Mouse (Mus musculus) liver (tissue): ENCODE data around the gene Srebf1.

ENCODE experiments used
- DNase-seq: peaks from one replicate; pipeline ENCODE4 v3.0.0-alpha.2; 2020; ENCODE audit warnings: mixed read lengths

The Srebf1 gene

DNA sequence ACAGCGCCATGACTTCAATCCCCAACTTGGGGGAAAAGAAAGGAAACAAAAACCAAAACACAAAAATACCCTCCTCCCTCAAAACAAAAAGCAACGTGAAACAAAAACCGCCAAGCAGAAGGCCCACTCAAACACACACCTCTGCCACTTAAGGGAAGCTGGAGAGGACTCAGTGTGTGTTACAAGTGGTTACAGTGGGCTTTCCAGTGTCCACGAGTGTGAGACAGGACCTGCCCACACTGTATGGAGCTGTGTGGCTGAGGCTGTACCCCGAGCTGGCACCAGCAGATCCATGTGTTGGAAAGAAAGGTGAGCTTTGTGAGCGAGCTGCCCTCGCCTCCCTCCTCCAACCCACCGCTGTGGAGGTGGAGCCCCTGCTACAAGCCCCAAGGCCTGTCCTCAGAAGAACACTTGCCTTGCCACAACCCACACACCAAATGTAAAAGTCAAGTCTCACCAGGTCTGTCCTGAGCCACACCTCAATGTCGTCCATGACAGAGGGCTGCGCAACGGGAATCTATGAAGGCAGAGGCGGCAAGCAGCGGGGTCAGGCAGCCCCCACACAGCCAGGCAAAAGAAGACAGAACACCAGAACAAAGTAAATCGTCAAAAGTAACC, 10.2 kb upstream of the Srebf1 start:
- no peak for DNase-seq

DNA sequence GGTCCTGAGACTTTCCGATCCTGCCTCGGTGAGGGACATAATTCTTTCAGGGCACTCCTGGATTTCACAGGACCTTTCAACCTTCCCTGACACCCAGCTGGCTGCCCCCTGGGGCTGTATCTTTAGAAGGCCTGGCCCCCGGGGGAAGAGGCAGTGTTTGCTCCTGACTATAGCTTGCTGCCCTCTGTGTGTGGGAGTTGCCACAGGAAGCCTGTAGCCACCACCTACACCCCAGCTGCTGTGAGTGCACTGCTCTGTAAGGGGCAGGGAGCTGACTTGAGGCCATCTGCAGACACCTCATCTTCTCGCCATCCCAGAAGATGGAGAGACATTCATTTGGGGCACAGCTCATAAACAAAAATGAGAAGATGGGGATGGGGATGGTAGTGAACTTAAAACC, 9.6 kb upstream of the Srebf1 start:
- DNase-seq = no peak

- no peak for DNase-seq
Observed at GRCm38 (mm10) chr11:60231326-60231725, 8.9 kb upstream of the Srebf1 start.

GRCm38 (mm10) chr11:60230512-60230911, 8.1 kb upstream of the Srebf1 start:
- no peak for DNase-seq

DNA sequence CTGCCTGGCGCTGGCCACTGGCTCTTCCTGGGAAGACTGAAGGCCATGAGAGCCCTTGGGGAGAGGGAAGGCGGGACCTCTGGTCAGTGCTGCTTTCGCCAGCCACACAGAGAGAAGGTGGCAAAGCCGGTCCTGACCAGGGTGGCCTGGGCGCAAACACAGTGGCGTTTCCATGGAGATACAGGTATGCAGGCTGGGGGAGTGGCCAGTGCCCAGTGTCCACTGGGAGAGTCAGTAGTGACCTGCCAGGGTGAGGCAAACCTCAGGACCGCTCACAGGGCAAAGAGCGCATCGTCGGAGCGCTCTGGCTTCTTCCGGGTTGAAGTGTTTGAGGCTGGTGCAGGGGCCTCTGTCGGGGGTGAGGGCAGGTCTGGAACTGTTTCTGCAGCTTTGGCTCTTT, 7.4 kb upstream of the Srebf1 start:
- no peak for DNase-seq

DNA sequence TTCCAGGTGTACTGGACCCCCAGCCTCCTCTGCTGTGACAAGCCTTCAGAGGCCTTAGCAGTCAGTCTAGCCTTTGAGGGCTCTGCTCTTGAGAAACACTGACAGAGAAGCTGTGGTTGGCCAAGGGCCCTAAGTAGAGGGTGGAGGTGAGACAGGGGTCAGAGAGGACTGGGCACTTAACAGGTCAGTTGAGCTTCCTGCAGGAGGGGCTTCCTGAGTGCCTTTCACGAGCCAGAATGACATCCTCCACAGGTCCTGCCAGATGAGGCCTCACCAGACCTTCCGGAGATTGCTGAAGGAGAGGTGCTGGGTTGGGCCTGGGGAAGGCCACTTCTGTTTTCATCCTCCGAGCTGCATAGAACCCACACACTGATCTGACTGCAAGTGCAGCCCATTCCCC, 6.1 kb upstream of the Srebf1 start:
- no peak for DNase-seq

DNA sequence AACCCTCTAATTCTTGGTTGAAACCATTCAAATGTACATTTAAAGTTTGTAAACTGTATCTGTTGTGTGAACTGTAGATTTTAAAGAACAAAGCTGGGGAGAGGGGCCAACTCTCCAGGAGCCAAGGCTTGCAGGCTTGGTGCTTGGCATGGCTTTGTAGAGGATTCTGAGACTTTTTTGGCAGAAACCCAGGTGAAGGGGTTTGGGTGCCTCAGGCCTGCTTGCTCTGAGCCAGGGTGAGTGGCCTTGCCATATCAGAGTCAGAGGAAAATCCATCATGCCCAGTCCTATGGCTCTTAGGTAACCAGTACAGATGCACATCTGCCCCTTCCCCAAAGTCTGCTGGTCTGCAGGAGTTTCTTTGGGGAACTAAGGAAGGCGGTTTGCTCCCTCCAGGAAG, 3.5 kb upstream of the Srebf1 start:
- no peak for DNase-seq

- DNase-seq = no peak
Observed at GRCm38 (mm10) chr11:60224676-60225075, 2.3 kb upstream of the Srebf1 start.

GRCm38 (mm10) chr11:60222085-60222468, 304 bp downstream of the Srebf1 start:
- DNase-seq = no peak

GRCm38 (mm10) chr11:60221425-60221824, 956 bp downstream of the Srebf1 start:
- no peak for DNase-seq

DNA sequence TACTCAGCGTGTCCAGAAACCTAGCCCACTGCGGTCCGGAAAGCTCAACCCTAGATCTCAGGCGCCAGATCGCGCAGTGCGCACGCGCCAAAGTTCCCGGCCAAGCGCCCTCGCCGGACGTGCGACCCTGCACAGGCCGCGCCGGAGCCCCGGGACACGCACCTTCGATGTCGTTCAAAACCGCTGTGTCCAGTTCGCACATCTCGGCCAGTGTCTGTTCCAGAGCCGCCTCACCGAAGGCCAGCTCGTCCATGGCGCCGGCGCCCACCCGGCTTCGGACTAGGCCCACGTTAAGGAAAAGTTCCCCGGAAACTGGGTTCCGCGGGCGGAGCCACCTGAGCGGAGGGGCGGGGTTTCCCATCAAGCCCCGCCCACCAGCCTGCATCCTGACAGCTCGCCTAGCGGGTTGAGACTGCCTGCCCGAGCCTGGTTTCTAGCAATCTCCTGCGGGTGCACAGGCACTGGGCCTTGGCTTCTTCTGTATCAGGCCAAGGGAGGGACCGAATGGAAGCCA, 2.0 kb downstream of the Srebf1 start:
- DNase-seq = peak; percentile 96

- peak; percentile 50 for DNase-seq
Observed at GRCm38 (mm10) chr11:60219609-60220008, 2.8 kb downstream of the Srebf1 start.

GRCm38 (mm10) chr11:60217467-60217866, 4.9 kb downstream of the Srebf1 start:
- DNase-seq = peak; percentile 63

GRCm38 (mm10) chr11:60216671-60217070, 5.7 kb downstream of the Srebf1 start:
- no peak for DNase-seq

- no peak for DNase-seq
Observed at GRCm38 (mm10) chr11:60213266-60213665, 9.1 kb downstream of the Srebf1 start.

GRCm38 (mm10) chr11:60211761-60212160, 10.6 kb downstream of the Srebf1 start:
- DNase-seq = no peak

DNA sequence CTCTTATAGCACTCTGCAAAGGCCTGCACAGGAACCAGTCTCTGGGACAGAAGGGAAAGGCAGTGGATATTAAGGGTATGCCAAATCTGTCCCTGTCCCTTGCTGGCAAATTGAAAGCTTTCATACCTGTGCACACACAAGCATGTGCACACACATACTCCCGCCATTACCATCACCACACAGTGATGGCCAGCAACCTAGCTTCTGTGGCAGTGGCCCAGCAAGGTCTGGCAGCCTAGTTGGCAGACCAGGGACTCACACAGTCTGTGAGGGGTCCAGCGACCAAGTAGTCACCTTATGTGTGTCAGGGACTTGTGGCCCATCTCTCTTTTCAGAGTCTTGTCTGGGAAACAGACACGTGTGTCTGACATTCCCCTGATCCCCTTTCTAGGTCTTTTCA, 11.2 kb downstream of the Srebf1 start:
- no peak for DNase-seq

- peak; percentile 99 for DNase-seq
Observed at GRCm38 (mm10) chr11:60210305-60210724, 12.1 kb downstream of the Srebf1 start.

DNA sequence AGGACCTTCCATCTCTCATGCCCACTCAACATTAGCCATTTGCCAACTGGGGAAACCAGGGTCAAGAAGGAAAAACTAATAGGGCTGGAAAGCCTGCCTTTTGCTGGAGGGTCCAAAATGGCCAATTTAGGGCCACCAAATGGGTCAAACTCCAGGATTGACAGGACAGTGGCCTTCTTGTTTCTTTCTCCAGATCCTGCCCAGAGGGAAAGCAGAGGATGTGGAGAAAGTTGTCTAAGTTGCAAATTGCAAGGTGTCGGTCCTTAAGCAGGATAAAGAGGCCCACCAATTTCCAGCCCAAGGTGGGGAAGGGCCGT, 12.5 kb downstream of the Srebf1 start:
- DNase-seq = no peak

DNA sequence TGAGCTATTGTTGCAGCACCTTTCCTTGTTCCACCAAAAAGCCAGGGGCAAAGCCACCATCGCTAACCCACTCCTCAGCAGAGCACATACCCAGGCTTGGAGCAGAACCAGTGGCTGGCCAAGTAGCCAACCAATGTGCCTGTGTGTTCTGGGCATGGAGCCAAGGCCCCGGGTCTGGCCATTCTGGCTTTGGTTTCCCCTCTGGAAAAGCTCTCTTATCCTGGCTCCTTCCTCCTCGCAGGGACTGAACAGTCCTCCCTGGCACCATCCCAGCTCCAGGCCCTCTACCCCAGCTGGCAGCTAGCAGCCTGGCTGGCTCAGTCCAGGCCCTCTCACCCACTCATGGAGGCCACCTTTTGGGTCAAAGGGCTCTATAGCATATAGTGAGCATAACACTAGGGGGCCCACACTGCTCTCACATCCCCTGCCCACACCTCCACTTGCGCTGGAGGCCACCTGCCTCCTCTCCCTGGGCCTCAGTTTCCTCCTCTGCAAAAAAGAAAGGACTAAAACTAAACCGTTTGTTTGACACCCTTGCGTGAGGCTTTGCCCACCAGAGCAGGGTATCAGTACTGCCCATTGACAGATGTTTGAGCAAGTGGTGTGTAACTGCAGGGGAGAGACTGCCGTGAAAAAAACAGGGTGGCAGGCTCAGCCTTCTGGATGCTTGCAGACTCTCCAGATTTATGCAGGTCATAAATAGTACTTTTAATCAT, 13.0 kb downstream of the Srebf1 start:
- DNase-seq = peak; percentile 46

DNA sequence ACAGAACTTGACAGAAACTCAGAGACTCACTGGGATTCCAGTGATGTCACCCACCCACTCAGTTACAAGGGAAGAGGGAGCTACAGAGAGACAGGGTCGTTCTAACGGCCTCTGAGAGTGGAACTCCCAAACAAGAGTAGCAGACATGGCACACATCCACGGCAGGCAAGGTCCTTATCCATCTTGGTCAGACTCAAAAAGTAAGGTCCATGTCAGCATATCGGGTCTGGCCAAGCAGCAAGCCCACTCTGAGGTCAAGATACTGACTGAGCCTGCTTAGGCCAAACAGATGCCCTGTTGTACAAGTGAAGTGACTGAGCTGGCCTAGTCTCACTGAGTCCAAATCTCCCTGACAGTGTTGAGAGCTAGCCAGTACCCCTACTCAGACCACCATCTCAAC, 13.7 kb downstream of the Srebf1 start:
- DNase-seq = no peak

DNA sequence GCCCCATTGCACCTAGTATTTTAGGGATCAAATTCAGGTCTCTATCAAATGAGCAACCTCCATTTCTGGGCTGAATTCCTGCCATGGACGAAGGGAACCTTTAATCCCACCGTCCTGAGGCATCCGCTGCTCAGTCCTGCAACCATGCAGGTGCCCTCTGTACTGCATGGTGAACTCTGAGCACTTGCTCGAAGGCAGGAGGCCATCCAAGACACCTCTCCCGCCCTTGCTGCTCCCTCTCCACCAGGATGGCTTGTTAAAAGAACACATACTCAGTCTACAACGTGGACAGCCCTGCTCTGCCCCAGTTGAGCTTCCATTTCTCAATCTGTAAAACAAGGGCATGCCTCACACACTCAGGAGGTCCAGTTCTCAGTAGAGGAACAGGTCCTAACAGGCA, 14.2 kb downstream of the Srebf1 start:
- no peak for DNase-seq

- DNase-seq = no peak
Observed at GRCm38 (mm10) chr11:60206207-60206606, 16.2 kb downstream of the Srebf1 start.

DNA sequence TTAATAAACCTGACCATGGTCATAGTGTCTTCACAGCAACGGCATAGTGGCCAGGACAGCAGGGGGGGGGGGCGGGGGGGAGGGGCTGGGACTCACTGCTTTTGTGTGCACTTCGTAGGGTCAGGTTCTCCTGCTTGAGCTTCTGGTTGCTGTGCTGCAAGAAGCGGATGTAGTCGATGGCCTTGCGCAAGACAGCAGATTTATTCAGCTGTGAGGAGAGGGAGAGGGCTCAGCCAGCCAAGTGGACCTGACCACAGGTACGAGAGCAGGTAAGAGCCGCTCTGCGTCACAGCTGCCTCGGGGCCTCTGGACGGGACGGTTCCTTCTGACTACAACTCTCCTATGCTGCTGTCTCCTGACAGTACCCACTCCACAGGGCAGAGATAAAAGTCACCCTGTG, 17.4 kb downstream of the Srebf1 start:
- no peak for DNase-seq
